Mouse (Mus musculus) intestine, embryonic 14.5 days (tissue): ENCODE measurements around the gene Olfr550. TPM values are rescaled to one million over a fixed set of nuclear protein-coding genes. Genes with fewer than 3 reads are reported as not detected.
A peak's percentile ranks its signal among the peaks of the same experiment; 100 is the strongest.

Experiments
- ATAC-seq: fragments of 200-750 bp; cut with Nextera tagmentation; replicated peaks from 2 replicates; pipeline ENCODE4 v1.8.0; 2017; ENCODE audit warnings: low read depth, moderate number of reproducible peaks, moderate TSS enrichment, moderate library complexity; ENCODE audit not compliant: low FRiP score, low TSS enrichment
- DNase-seq: peaks from one replicate; pipeline ENCODE4 v3.0.0-alpha.2; 2018; ENCODE audit warnings: low spot score
- H3K27ac ChIP-seq: fragments of 300-500 bp; sonication (generic); 2 replicates; pipeline ENCODE4 v1.5.1; 2014; ENCODE audit warnings: low read depth, mild to moderate bottlenecking, control low read depth
- H3K27me3 ChIP-seq: fragments of 300-500 bp; sonication (generic); replicated peaks from 2 replicates; pipeline ENCODE4 v1.6.1; 2014; ENCODE audit warnings: low read length, control low read depth; ENCODE audit not compliant: control insufficient read depth, insufficient read depth
- H3K36me3 ChIP-seq: fragments of 300-500 bp; sonication (generic); 2 replicates; pipeline ENCODE4 v1.6.1; 2014; ENCODE audit warnings: low read length, control low read depth; ENCODE audit not compliant: control insufficient read depth, insufficient read depth
- H3K4me1 ChIP-seq: fragments of 300-500 bp; sonication (generic); replicated peaks from 2 replicates; pipeline ENCODE4 v1.6.1; 2014; ENCODE audit warnings: low read length, control low read depth, mixed read lengths; ENCODE audit not compliant: control insufficient read depth, insufficient read depth
- H3K4me2 ChIP-seq: fragments of 300-500 bp; sonication (generic); 2 replicates; pipeline ENCODE4 v1.6.1; 2014; ENCODE audit warnings: low read length
- H3K4me3 ChIP-seq: fragments of 300-500 bp; sonication (generic); 2 replicates; pipeline ENCODE4 v1.5.1; 2014; ENCODE audit warnings: low read depth, low read length, control low read depth, mixed read lengths
- H3K9ac ChIP-seq: fragments of 300-500 bp; sonication (generic); 2 replicates; pipeline ENCODE4 v1.6.1; 2014; ENCODE audit warnings: mild to moderate bottlenecking, low read length
- H3K9me3 ChIP-seq: fragments of 300-500 bp; sonication (generic); 2 replicates; pipeline ENCODE4 v1.6.1; 2016; ENCODE audit warnings: low read length, control low read depth; ENCODE audit not compliant: control insufficient read depth
- WGBS: fragments of 180-500 bp; shearing (Covaris S2); extraction: QIAGEN DNeasy Blood & Tissue Kit; methylation state at CpG from one replicate; pipeline ENCODE4 v1.1.7; 2014; 5-methylcytosine and 5-hydroxymethylcytosine counted together
- polyA plus RNA-seq: library from polyadenylated mRNA; unstranded; fragments of >200 nt; fragmentation: Nextera tagmentation; extraction: Ambion mirVana; gene quantifications from 2 replicates; pipeline ENCODE4 v1.2.1, GENCODE M21; 2014

Olfr550 gene
- not detected in 2 replicates for polyA plus RNA-seq

GRCm38 (mm10) chr7:102571142-102571541, at the start of gene Olfr550:
Gene Olfr550 (plus strand): TSS chr7:102571442.
- Histone ChIP-seq H3K27ac (no peak within 1 kb of the TSS), H3K4me3 (no peak within 1 kb of the TSS), H3K4me2 (no peak within 1 kb of the TSS), H3K9me3 (no peaks in the 10 kb centered on the region), H3K4me1 (no peaks in the 10 kb centered on the region), H3K36me3 (no peaks in the 10 kb centered on the region), H3K27me3 (no peaks in the 10 kb centered on the region), H3K9ac (no peak within 1 kb of the TSS)
- ATAC-seq (no peak), DNase-seq (no peak)
- 92% methylated on average over 8 of the region's 8 CpGs for WGBS

GRCm38 (mm10) chr7:102529052-102529451, 42.2 kb upstream of the Olfr550 start:
- no peak for ATAC-seq

GRCm38 (mm10) chr7:102534449-102534848, 36.8 kb upstream of the Olfr550 start, which contains the start of gene Olfr547:
Gene Olfr547 (plus strand): TSS chr7:102534749.
- Histone ChIP-seq H3K9ac (no peak within 1 kb of the TSS), H3K4me3 (no peak within 1 kb of the TSS), H3K27ac (no peak within 1 kb of the TSS), H3K27me3 (no peaks in the 10 kb centered on the region), H3K4me1 (no peaks in the 10 kb centered on the region), H3K36me3 (no peaks in the 10 kb centered on the region), H3K4me2 (no peak within 1 kb of the TSS), H3K9me3 (no peaks in the 10 kb centered on the region)
- ATAC-seq: no peak
- DNase-seq: no peak
- 74% methylated on average over 1 of the region's 1 CpGs for WGBS

More at GRCm38 (mm10) chr7:102529052-102529451, 42.2 kb upstream of the Olfr550 start:
- H3K36me3 ChIP-seq: no peaks in the 10 kb centered on the region
- H3K27ac ChIP-seq: no peak overlapping the region
- H3K4me3 ChIP-seq: no peak overlapping the region
- DNase-seq: no peak
- no peaks in the 10 kb centered on the region for H3K9me3 ChIP-seq
- no peaks in the 10 kb centered on the region for H3K27me3 ChIP-seq
- no peaks in the 10 kb centered on the region for H3K4me1 ChIP-seq
- H3K9ac ChIP-seq: no peak overlapping the region
- 78% methylated on average over 1 of the region's 1 CpGs for WGBS
- H3K4me2 ChIP-seq: no peak overlapping the region

GRCm38 (mm10) chr7:102540596-102540995, 30.6 kb upstream of the Olfr550 start, which contains the start of gene Olfr548-ps1:
Gene Olfr548-ps1 (plus strand): TSS chr7:102540896.
- H3K27ac ChIP-seq: no peak within 1 kb of the TSS
- WGBS: 76% methylated on average over 2 of the region's 2 CpGs

GRCm38 (mm10) chr7:102541251-102541650, 30.0 kb upstream of the Olfr550 start:
- ATAC-seq (no peak), DNase-seq (no peak)
- H3K36me3 ChIP-seq: no peaks in the 10 kb centered on the region
- no peaks in the 10 kb centered on the region for H3K9me3 ChIP-seq
- 63% methylated on average over 3 of the region's 3 CpGs for WGBS
- no peak overlapping the region for H3K27ac ChIP-seq
- H3K4me1 ChIP-seq: no peaks in the 10 kb centered on the region
- H3K4me2 ChIP-seq: no peak overlapping the region
- H3K4me3 ChIP-seq: no peak overlapping the region
- H3K27me3 ChIP-seq: no peaks in the 10 kb centered on the region
- H3K9ac ChIP-seq: no peak overlapping the region

More at GRCm38 (mm10) chr7:102540596-102540995, 30.6 kb upstream of the Olfr550 start, which contains the start of gene Olfr548-ps1:
- DNase-seq: no peak
- H3K4me1 ChIP-seq: no peaks in the 10 kb centered on the region
- H3K9ac ChIP-seq: no peak within 1 kb of the TSS
- H3K4me2 ChIP-seq: no peak within 1 kb of the TSS
- H3K4me3 ChIP-seq: no peak within 1 kb of the TSS
- no peak for ATAC-seq
- no peaks in the 10 kb centered on the region for H3K9me3 ChIP-seq
- H3K36me3 ChIP-seq: no peaks in the 10 kb centered on the region
- no peaks in the 10 kb centered on the region for H3K27me3 ChIP-seq

- H3K4me3 ChIP-seq: no peak within 1 kb of the TSS
- H3K4me1 ChIP-seq: no peaks in the 10 kb centered on the region
- no peak within 1 kb of the TSS for H3K27ac ChIP-seq
- no peak within 1 kb of the TSS for H3K4me2 ChIP-seq
- no peak for DNase-seq
- no peaks in the 10 kb centered on the region for H3K36me3 ChIP-seq
- WGBS: 88% methylated on average over 3 of the region's 3 CpGs
- no peak within 1 kb of the TSS for H3K9ac ChIP-seq
- ATAC-seq: no peak
- H3K9me3 ChIP-seq: no peaks in the 10 kb centered on the region
- H3K27me3 ChIP-seq: no peaks in the 10 kb centered on the region
Observed at GRCm38 (mm10) chr7:102549570-102549969, 21.7 kb upstream of the Olfr550 start, which contains the start of gene Olfr549. Gene Olfr549 (plus strand): TSS chr7:102549870.

GRCm38 (mm10) chr7:102553279-102553678, 18.0 kb upstream of the Olfr550 start:
- Histone ChIP-seq H3K4me2 (no peak overlapping the region), H3K36me3 (no peaks in the 10 kb centered on the region), H3K9me3 (no peaks in the 10 kb centered on the region), H3K9ac (no peak overlapping the region), H3K27me3 (no peaks in the 10 kb centered on the region), H3K4me3 (no peak overlapping the region), H3K4me1 (no peaks in the 10 kb centered on the region), H3K27ac (no peak overlapping the region)
- DNase-seq: no peak
- no peak for ATAC-seq
- 84% methylated on average over 3 of the region's 3 CpGs for WGBS

GRCm38 (mm10) chr7:102564999-102565997, 5.9 kb upstream of the Olfr550 start, which contains the start of gene Trim21:
Gene Trim21 (minus strand): TSS chr7:102565486.
- DNase-seq: peak; percentile 75
- Histone ChIP-seq H3K4me3 (peak within 1 kb of the TSS; percentile 39), H3K27ac (no peak within 1 kb of the TSS), H3K9me3 (no peaks in the 10 kb centered on the region), H3K4me2 (peak within 1 kb of the TSS; percentile 54), H3K36me3 (no peaks in the 10 kb centered on the region), H3K9ac (peak within 1 kb of the TSS; percentile 25; the same call in 1 of the 2 replicates), H3K4me1 (peaks cover 5% of the 10 kb centered on the region; the same call in 1 of the 2 replicates), H3K27me3 (no peaks in the 10 kb centered on the region)
- ATAC-seq: peak; percentile 96
- WGBS: 17% methylated on average over 10 of the region's 10 CpGs
